Mouse (Mus musculus): ENCODE data around the gene Tsga10ip.
"Not testable (repeated sequence)": the region's sequence is repeated elsewhere in the genome, so short reads cannot be mapped to it uniquely, and the experiment has no call there.

Gene Tsga10ip

DNA sequence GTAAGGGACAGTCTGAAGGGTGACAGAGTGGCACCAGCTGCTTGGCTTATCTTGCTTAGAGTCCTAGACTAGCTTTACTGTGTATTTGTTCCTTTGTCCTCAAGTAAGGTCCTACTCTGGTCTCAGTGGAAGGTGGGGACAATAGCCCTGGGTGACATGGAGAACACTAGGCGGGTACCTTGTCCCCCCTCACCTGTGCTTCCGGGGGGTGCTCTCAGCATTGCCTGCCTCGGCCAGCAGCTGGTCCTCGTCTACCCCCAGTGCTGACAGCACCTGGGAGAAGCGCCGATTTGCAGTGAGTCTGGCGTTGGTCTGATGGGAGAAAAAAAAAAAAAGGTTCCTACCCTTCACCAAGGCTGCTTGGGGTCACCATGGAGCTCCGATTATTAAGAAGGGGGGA, 11.9 kb downstream of the Tsga10ip start:
- DNase-seq (ENCODE audit: low spot score in 2 of 2) = no peak

DNA sequence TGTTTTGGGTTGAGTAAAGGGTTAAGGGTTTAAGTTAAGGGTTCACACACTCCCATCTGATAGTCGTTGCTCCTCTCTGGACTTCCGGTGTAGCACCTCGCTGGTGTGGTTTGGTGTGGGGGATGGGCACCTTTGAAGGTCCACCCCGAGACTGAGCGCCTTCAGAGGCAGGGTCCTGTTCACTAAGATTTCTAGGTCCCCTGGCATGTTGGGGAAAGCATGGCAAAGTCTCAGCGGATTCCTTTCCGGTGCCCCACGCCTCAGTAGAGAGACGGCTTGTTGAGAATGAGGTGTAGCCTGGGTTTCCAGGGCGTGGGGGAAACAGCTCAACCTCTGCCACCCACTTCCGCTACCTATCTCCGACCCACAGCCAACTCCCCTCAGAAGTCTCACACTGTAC, 12.7 kb downstream of the Tsga10ip start:
- DNase-seq (ENCODE audit: low spot score in 2 of 2) = peak; percentile 26 to 29

DNA sequence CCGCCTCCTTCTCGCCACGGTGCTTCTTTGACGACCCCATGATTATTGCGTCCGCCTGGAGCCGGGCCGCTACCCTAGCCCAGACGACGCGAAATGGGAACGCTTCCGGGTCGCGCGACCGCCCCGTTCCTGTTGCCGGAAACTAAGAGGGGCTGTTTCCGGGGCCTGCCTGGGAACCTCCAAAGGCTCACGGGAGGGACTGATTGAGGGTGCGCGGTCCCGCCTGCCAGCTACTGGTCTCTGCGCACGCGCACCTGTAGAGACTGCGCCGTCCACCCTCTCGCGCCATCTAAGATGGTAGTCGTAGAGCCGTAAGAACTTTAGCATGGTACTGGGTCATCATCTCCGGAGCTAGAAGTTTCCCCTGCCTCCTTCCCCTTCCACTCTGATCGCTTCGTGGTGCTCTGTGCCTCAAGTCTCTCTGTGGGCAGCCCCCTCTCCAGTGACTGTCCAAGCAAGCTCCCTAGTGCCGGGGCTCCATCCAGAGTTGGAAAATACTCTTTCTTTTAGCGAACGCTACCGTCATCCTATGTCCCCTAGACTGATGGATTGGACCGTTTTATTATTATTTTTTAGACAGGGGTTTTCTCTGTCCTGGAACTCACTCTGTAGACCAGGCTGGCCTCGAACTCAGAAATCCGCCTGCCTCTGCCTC, 13.6 kb downstream of the Tsga10ip start, which contains the start of gene Sart1:
Gene Sart1, minus strand, starts transcription at position 116 of the 655 bp plus-strand sequence.
- peak; percentile 90 to 95 for DNase-seq (ENCODE audit: low spot score in 2 of 2)

DNA sequence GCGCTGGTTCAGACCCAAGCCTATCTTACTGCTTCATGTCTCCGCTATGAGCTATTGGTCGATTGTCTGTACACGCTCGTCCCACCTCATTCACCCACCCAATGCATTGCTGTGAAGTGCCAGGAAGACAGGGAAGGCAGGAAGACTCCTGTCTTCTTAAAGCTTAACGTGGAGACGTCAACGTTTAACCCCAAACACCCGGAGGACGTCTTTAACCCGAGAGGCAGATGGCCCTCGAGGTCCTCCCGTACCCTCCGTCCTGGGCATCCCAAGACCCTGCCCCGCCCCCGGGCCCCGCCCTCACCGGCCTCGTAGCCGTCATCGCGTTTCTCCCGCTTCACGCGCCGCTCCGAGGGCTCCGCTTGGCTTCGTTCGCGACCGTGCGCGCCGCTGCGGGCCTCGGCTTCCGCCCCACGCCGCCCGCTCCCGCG, 14.3 kb downstream of the Tsga10ip start:
- DNase-seq (ENCODE audit: low spot score in 2 of 2) = no peak

DNA sequence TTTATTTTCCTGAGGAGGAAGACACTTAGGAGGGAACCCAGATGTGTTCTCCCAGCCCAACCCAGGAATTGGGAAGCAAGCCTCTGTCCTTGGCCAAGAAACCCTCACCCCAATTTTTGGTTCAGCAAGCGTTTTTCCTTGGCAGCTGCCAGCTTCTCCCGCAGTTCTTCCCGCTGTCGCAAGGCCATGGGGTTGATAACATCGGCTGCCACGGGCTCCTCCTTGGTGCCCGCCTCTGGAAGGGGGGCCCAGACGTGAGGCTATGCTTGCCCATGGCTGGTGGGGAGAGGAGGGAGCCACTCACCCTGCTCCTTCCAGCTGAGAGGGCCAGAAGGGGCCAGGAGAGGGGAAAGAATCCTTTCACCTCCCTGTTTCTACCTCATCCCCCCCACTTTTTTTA, 17.6 kb downstream of the Tsga10ip start:
- DNase-seq (ENCODE audit: low spot score in 2 of 2) = no peak

DNA sequence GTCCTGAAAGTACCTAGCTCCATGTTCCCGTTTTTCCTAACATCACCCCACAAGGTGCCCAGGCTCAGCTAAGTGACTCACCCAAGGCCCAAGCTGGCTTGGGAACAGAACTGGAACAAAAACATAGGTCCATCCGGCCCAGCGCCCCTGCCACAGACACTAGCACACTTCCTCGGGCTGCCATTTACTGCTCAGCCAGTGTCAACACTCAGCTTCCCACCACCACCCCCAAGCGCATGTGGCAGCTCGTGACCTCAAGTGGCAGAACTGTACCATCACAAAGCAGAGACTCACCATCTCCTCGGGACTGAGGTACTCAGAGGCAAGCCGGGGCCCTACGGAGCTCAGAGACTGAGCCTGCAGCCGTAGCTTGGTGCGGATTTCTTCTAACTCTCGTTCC, 19.0 kb downstream of the Tsga10ip start:
- DNase-seq (ENCODE audit: low spot score in 2 of 2) = no peak

DNA sequence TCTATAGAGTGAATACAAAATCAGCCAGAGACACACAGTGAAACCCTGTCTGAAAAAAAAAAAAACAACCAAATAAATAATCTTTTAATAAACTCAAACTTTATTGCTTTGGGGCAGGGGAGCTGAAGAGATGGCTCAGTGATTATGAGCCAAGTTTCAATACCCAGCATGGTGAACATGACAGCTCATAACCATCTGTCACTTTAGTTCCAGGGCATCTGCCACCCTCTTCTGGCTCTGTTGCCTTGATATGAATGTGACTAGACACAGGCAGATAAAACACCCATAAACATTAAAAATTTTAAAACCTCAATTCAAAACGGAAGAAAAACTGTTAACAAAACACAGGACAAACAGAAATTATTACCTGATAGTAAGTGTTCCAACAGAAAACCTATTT, 24.9 kb downstream of the Tsga10ip start:
- no peak for DNase-seq (ENCODE audit: low spot score in 2 of 2)

DNA sequence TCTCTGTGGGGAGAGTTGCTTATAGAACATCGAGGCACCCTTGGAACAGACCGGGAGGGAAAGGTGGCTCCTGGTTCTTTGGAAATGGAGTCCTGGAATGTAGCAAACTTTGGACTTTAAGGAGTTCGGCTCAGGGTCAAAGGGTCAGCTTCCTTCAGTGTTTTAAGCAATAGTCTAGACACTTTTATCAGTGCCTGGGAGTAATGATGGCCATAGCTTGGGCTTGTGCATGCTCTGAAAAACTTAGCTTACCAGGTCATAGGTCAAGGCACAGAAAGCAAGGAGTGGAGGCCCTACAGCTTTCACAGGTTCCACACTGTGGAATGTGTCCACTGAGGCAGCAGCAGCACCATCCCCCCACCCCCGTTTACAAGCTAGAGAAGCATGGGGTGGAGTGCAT, 27.6 kb downstream of the Tsga10ip start:
- DNase-seq (ENCODE audit: low spot score in 2 of 2) = no peak

DNA sequence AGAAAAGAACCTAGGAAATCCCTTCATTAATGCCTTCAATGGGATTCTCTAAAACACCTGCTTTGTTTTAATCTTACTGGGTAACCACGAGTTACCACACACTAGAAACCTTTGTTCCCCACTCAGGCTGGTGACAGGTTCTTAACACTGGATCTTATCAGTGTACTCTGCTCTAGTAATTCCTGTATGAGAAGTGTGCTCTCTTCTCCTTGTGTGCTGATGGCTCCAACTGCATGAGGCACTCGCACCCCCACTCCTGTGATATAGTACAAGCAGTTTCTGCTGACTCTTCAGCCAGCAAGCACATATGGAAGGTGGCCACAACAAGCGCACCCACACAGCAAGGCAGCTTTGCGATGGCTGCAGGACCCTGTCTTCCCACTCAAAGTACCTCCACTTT, 28.1 kb downstream of the Tsga10ip start:
- DNase-seq (ENCODE audit: low spot score in 2 of 2) = no peak

DNA sequence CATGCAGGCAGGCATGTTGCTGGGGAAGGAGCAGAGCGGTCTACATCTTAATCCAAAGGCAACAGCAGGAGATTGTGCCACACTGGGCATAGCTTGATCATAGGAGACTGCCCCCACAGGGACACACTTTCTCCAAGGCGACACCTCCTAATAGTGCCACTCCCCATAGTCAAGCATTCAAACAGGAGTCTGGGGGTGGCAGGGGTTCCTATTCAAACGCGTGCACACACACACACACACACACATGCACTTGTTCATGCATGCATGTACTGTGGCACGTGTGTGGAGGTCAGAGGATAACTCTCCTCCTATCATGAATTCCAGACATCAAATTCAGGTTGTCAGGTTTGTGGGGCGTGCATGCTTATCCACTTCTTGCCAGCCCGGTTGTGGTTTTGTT, 29.6 kb downstream of the Tsga10ip start:
- no peak for DNase-seq (ENCODE audit: low spot score in 2 of 2)

DNA sequence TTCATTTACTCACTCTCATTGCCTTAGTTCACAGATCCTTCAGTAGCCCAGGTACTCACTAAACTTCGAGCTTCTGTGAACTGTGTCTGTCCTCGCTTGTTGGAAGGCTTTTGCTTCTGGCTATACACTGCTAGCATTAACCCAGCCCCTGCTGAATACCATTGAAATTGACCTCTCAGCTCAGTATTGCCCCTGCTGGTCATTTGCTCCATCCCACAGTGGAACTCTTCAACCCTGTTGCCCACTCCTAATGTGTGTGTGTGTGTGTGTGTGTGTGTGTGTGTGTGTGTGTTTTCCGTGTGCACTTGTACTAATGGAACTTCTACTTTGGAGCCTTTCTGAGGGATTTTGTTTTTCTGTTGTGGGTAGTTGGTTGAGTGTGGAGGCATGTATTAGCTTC, 31.4 kb downstream of the Tsga10ip start:
- DNase-seq (ENCODE audit: low spot score in 2 of 2) = no peak

DNA sequence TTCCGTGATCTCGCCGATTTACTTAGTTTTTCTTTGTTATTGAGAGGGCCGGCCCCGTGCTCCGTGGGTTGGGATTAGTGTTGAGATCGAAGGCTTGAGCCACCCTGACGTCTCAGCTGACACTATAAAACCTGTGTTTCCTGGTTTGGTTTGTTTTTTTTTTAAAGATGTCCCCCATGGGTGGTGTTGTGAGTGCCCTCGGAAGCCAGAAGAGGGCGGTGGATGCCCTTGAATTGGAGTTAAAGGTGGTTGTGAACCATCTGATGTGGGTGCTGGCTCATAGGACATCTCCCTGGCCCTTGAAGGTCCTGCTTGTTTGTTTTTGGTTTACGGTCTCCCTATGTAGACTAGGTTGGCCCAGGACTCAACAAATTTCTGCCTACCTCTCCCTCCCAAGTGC, 34.9 kb downstream of the Tsga10ip start:
- no peak for DNase-seq (ENCODE audit: low spot score in 2 of 2)

DNA sequence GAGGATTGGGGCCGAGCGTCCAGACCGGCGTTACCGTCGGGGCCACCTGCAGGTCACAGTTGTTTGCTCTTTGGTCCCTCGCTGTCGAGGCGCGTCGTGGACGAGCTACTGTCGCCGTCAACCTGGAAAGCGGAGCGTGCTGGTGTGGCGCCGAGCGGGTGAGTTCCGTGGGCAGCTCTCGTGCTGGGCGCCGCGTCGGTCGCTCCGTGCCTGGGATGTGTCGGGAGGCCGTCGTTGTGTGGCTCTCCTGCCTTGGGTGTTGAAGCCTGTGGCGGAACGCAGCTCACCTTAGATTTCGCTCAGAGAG, 35.3 kb downstream of the Tsga10ip start, which contains the start of gene Banf1:
Gene Banf1, minus strand, starts transcription at position 116 of the 307 bp plus-strand sequence.
- no peak for DNase-seq (ENCODE audit: low spot score in 2 of 2)

DNA sequence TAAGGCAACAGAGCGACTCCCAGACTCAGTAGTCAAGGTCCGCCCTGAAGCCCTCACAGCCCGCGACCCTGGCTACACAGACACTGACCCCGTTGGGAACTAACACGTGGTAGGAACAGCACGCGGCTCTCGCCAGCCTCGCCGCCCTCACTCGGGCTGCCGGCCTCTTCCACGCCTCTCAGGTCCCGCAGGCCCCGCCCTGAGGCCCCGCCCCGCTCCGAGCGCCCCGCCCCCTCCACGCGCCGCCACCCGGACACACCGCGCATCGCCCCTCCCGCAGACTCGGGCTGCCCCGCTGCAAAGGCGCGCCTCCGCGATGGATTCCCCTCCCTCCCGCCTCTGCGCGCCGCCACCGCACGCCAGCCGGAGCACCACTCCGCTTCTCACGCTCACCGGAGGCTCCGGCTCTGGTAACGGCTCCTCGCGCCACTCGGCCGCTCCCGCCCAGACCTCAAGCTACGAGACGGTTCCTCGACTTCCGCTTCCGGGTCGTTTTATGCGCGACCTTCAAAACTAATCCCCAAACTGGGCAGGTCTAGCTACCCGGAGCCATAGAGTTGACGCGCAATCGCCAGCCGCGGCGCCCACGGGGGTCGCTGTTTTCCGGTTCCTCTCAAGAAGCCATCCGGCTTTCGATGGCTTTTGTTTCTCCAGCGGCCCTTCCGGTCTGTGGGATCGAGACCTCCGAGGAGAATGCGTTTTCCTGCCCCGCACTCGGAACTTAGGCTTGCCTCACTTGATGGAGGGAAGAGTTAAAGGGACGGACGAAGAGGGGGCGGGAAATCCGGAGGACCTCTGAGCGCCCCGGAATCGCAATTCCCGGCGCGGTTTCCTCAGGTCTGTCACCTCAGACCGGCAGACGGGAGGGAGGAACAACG, 35.9 kb downstream of the Tsga10ip start, which contains the start of gene Eif1ad:
Gene Eif1ad, plus strand, starts transcription at position 567 of the 878 bp plus-strand sequence.
- DNase-seq (ENCODE audit: low spot score in 2 of 2) = peak; percentile 92 to 93

DNA sequence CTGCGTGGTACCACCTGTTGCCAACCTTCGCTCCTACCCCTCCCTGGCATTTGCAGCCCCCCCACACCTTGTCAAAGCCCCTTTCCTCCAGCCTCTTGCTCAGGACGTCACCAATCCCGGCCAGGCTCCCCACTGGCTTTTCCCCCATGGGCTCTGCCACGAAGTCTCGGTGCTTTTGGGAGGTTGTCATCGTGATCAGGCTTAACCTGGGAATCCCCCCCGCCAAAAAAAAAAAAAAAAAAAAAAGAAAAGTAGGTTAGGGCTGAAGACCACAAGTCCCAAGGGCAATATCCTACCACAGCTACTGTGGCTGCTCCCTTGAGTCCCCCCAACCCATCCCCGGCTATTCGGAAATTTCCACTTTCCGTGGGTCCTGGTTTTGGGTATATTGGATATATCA, 36.6 kb downstream of the Tsga10ip start:
- DNase-seq (ENCODE audit: low spot score in 2 of 2) = no peak

DNA sequence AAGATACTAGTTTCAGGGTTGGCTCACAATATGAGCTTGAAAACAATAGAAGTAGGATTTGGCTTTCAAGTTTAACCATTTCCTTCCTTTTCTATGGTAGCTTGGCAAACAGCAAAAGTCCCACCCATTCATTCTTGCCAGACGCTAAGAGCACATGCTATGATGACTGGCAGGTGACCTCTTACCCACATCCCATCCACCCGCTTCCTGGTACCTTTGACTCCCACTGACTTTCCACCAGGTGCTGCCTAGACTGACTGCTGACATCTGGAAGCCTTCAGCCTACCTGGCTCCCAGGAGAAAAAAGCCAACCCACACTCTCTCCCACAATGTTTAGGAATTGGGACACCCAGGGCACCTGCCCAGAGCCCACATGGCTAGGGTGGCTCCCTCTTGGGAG, 38.2 kb downstream of the Tsga10ip start:
- no peak for DNase-seq (ENCODE audit: low spot score in 2 of 2)

DNA sequence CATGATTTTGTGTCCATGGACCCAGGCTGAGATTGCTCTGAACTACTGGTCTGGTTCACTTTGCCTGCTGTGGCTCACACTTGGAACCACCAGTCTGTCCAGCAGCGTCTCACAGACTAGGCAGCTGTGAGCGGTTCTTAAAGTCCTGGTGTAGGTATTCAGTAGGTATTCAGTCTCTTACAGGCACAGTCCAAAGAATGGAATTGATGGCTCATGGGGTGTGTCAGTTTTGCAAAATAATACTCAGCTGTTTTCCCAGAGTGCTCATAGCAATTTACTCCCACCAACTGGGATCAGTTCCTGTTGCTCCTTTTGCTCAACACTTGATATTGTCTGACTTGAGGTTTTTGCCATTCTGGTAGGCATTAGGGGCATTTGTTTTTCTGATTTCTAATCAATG, 40.1 kb downstream of the Tsga10ip start:
- DNase-seq (ENCODE audit: low spot score in 2 of 2) = no peak

DNA sequence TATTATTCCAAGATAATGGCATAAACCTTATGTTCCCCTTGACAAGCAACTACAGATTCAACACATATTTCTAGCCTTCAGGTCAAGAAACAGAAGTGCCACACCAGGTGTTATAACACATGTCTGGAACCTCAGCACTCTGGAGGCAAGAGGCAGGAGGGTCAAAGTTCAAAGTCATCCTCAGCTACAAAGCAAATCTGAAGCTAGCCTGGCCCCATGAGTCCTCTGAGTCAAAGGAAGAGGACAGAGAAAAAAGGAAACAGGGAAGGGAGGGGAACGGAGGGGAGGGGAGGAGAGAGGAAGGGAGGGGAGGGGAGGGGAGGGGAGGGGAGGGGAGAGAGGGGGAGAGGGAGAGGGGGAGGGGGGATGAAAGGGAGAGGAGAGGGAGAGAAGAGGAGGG, 46.2 kb downstream of the Tsga10ip start:
- no peak for DNase-seq (ENCODE audit: low spot score in 2 of 2)

DNA sequence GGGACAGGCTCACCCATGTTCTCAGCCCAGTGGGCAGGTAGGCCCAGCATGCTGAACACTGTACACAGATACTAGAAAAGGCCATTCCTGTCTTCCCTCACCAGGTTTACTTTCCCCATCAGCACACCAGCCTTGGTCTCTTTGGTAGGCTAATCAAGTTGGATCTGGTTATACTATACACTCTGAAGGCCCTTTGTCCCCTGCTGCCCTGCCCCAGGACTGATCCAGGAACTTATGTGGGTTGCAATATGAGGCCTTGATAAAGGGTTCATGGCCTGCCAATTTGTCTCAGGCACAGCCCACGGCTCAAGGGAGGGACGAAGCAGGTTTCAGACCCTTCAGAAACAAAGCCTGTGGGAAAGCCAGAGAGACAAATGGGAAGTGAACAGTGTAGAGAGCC, 48.7 kb downstream of the Tsga10ip start:
- no peak for DNase-seq (ENCODE audit: low spot score in 2 of 2)

DNA sequence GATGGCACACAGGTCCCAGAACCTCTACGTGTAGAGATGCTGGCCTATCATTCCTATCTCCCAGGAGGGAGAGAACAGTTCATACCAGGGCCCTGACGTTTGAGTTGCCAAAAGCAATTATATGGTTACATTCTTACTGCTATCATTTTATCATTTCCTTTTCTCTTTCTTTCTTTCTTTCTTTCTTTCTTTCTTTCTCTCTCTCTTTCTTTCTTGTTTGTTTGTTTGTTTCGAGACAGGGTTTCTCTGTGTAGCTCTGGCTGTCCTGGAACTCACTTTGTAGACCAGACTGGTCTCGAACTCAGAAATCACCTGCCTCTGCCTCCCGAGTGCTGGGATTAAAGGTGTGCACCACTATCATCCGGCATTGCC, 52.8 kb downstream of the Tsga10ip start, which contains the start of gene Cst6:
Gene Cst6, minus strand, starts transcription at position 73 of the 372 bp plus-strand sequence.
- DNase-seq (ENCODE audit: low spot score in 2 of 2) = not testable (repeated sequence)

DNA sequence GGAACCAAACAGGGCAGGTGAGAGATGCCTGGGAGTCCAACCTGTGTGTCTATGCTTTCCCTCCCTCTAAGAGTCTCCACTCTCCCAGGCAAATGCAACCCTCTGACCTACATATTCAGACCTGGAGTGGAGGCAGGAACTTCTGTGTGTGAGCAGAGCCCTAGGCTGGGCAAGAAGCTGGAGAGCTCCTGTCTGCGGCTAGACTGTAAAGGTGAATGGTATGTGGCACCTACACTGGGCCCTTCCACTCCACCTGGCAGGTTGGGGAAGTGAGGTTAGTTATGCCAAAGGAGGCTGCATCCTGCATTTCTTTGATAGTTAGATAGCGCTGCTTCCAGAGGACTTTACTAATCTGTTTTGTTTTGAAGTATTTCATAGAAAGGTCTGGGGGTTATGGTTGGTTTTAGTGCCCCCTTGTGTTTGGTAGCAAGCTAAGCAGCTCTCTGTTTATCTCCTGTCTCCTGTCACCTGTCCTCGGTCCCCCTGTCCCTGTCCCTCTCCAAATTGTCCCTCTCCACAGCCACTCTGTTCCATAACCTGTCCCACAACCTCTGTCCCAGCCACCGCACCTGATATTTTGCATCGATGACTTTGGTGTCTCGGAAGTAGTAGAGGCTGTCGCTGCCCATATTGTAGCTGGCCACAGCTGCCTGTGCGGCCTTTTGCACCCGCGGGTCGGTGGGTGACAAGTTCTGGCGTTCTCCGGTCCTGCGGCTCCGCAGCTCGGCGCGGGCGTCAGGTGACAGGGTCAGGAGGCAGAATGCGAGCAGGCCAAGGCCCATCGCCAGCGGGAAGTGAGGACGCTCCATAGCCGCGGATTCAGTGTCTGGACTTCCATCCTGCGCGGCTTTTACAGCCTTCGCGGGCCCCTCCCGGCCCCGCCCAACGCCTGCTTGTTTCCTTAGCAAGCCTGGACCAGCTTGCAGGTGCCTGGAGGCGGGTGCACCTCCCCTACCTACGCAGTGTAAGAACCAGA, 53.5 kb downstream of the Tsga10ip start:
- peak; percentile 31 to 32 for DNase-seq (ENCODE audit: low spot score in 2 of 2)

DNA sequence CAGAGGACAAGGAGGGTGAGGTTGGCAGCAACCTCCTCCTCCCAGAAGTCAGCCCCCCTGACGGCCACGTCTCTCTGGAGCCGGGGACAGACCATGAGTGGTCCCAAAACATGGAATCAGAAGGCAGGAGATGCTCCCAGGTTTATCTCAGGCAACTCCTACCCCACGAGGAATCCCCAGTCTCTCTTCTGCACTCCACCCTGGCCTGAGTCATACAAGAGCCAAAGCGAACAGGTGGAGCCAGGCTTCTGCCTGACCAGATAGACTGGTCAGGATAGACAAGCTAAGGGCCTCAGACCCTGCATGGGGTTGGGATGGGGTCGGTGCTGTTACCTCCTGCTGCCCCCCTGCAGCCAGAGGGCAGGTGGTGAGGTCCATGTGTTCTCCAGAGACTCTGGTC, 54.3 kb downstream of the Tsga10ip start:
- DNase-seq (ENCODE audit: low spot score in 2 of 2) = no peak

Data from urinary bladder, postnatal 36 days (tissue).